Mouse (Mus musculus) testis, postnatal 10 days (tissue): Measurements from ENCODE around the gene Slc11a1.
A peak's percentile ranks its signal among the peaks of the same experiment; 100 is the strongest.

Experiments used
- DNase-seq: peaks from one replicate; pipeline ENCODE4 v3.0.0; 2021; ENCODE audit warnings: low spot score

The Slc11a1 gene

GRCm38 (mm10) chr1:74353453-74354229 lies 21.4 kb upstream of the Slc11a1 start:
- no peak for DNase-seq

GRCm38 (mm10) chr1:74357531-74357930 lies 17.5 kb upstream of the Slc11a1 start:
- DNase-seq = no peak

GRCm38 (mm10) chr1:74359952-74360517 lies 15.0 kb upstream of the Slc11a1 start:
- no peak for DNase-seq

GRCm38 (mm10) chr1:74361812-74362211 lies 13.2 kb upstream of the Slc11a1 start, which contains the start of gene Catip:
TSS of gene Catip (plus strand) at chr1:74362108.
- DNase-seq = peak; percentile 75

- no peak for DNase-seq
Observed at GRCm38 (mm10) chr1:74362325-74363229, 12.4 kb upstream of the Slc11a1 start.

- DNase-seq = no peak
Observed at GRCm38 (mm10) chr1:74363437-74363836, 11.6 kb upstream of the Slc11a1 start.

- no peak for DNase-seq
Observed at GRCm38 (mm10) chr1:74364270-74364669, 10.7 kb upstream of the Slc11a1 start.

GRCm38 (mm10) chr1:74367886-74368645 lies 6.9 kb upstream of the Slc11a1 start:
- peak; percentile 68 for DNase-seq

- no peak for DNase-seq
Observed at GRCm38 (mm10) chr1:74370040-74370439, 5.0 kb upstream of the Slc11a1 start.

- DNase-seq = no peak
Observed at GRCm38 (mm10) chr1:74373372-74373771, 1.6 kb upstream of the Slc11a1 start.

GRCm38 (mm10) chr1:74375561-74375960 lies 566 bp downstream of the Slc11a1 start:
- DNase-seq = no peak

- DNase-seq = no peak
Observed at GRCm38 (mm10) chr1:74376396-74376795, 1.4 kb downstream of the Slc11a1 start.

- DNase-seq = no peak
Observed at GRCm38 (mm10) chr1:74379058-74379504, 4.1 kb downstream of the Slc11a1 start.

- DNase-seq = no peak
Observed at GRCm38 (mm10) chr1:74380484-74380883, 5.5 kb downstream of the Slc11a1 start.

GRCm38 (mm10) chr1:74381588-74382021 lies 6.6 kb downstream of the Slc11a1 start:
- DNase-seq = no peak

GRCm38 (mm10) chr1:74383385-74383784 lies 8.4 kb downstream of the Slc11a1 start:
- DNase-seq = no peak

- DNase-seq = no peak
Observed at GRCm38 (mm10) chr1:74384525-74384924, 9.5 kb downstream of the Slc11a1 start.

- no peak for DNase-seq
Observed at GRCm38 (mm10) chr1:74385064-74385463, 10.1 kb downstream of the Slc11a1 start.

GRCm38 (mm10) chr1:74385531-74385930 lies 10.5 kb downstream of the Slc11a1 start:
- no peak for DNase-seq

- DNase-seq = no peak
Observed at GRCm38 (mm10) chr1:74386363-74386713, 11.3 kb downstream of the Slc11a1 start.

GRCm38 (mm10) chr1:74386714-74387385 lies 11.9 kb downstream of the Slc11a1 start:
- DNase-seq = peak; percentile 93
